Mouse (Mus musculus) urinary bladder, postnatal 4 days (tissue): Measurements from ENCODE around the gene Ppcdc.

ENCODE experiments used
- DNase-seq, 2 experiments: peaks; one replicate each; pipeline ENCODE4 v3.0.0; 2021 to 2022; ENCODE audit warnings: low spot score in 2 of 2

Ppcdc gene

GRCm38 (mm10) chr9:57439522-57440295 is at the start of gene Ppcdc:
TSS of gene Ppcdc (minus strand) at chr9:57440124.
- peak; percentile 85 to 87 for DNase-seq

GRCm38 (mm10) chr9:57487807-57488206 is 47.9 kb upstream of the Ppcdc start:
- no peak for DNase-seq

DNA sequence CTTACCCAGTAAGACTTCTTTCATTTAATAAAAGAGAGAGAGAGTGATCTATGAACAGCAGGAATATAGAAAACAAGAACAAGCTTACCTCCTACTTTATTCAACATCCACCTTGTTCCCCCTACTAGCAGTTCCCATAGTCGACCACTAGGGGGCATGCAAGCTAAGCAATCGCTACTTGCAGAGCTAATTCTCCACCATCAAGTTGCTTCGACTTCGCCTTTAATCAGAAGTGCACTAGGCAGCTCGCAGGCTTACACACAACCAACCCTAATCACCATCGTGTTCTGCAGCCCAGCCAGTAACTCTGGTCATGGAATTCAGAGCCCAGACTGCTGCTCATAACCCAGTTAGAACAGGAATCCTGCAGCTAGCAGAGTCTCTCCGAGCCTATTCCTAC is 45.9 kb upstream of the Ppcdc start:
- DNase-seq: peak; percentile 66 to 85

DNA sequence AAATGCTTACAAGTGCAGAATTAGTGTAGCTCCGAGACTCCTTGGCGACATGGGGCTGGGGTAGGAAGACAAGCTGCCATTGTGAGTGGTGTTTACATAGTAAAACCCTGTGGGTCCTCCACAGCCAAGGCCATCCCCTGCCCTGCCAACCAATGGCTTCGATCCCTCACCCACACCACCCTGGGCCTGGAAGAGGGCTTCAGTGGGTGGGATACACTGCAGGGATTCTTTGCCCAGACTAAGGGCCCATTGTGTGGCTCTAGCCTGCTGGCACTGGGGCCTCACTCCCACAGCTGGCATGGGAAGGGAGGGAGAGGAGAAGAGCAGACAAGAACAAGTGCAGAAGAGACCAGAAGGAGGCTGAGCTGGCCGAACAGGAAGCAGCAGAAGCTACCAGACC is 29.0 kb upstream of the Ppcdc start:
- DNase-seq: no peak

GRCm38 (mm10) chr9:57467896-57468549 is 28.1 kb upstream of the Ppcdc start, which contains the start of gene Scamp5:
TSS of gene Scamp5 (minus strand) at chr9:57468060.
- DNase-seq: peak; percentile 84 to 90

- no peak for DNase-seq
Measured at GRCm38 (mm10) chr9:57467271-57467771, 27.4 kb upstream of the Ppcdc start.

- DNase-seq: no peak
Measured at GRCm38 (mm10) chr9:57466101-57466500, 26.2 kb upstream of the Ppcdc start.

DNA sequence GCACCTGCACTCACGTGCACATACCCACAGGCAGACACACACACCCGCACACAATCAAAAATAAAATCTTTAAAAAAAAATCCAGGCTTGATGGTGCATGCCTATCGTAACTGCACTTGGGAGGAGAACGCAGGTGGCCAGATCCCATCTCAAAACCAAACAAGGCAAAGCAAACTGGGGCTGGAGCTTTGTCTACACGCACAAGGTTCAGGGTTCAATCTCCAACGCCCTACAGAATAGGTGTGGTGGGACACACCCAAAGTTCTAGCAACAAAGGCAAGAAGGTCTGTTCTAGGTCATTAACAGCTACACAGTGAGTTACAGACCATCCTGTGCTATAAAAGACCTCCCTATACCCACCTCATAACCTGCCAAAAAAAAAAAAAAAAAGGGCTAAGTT is 22.9 kb upstream of the Ppcdc start:
- no peak for DNase-seq

GRCm38 (mm10) chr9:57459707-57460106 is 19.8 kb upstream of the Ppcdc start:
- no peak for DNase-seq

GRCm38 (mm10) chr9:57453516-57453915 is 13.6 kb upstream of the Ppcdc start:
- no peak for DNase-seq

DNA sequence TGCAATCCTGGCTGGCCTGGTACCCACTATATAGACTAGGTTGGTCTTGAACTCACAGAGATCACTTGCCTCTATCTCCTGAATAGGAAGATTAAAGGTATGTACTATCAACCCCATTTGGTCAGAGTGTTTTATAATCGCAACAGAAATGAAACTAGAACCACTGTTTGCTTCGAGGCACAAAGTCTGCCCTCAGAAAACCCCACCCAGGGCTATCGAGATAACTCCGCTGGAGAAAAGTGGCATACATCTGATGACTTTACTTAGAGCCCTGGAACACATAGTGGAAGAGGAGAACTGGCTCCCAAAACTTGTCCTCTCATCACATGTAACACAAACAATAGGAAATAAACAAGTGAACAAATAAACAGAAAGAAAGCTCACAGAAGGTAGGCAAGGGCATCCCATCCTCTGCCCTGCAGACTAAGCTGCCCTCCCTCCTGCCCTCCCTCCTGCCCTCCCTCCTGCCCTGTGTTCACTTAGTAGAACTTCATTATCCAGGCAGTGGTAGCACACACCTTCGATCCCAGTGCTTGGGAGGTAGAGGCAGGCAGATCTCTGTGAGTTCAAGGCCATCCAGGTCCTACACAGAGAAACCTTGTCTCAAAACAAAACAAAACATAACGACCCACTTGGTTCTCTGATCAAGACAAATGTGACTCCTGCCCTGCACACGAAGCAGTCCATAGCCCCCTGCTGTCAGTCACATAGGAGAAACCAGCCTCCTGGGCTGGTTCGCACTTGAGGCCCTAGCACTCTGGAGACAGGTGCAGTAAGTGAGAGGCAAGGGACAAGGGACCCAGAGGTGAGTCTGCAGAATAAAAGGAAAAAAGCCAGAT is 12.9 kb upstream of the Ppcdc start:
- DNase-seq: no peak

DNA sequence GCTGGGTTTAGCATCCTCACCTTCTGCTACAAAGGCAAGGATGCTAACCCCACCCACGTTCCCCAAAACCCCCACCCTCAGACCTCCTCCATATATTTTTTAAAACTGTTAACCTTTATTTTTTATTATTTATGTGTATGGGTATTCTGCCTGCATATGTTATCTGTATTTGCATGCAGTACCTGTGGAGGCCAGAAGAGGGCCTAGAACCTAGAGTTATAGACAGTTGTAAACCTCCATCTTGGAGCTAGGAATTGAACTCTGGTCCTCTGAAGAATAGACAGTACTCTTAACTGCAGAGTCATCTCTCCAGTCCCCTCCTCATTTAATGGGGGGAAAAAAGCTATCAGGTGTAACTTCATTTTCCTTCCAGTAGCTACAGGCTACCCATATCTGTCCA is 9.8 kb upstream of the Ppcdc start:
- no peak for DNase-seq

- no peak for DNase-seq
Measured at GRCm38 (mm10) chr9:57440620-57441019, 696 bp upstream of the Ppcdc start.

DNA sequence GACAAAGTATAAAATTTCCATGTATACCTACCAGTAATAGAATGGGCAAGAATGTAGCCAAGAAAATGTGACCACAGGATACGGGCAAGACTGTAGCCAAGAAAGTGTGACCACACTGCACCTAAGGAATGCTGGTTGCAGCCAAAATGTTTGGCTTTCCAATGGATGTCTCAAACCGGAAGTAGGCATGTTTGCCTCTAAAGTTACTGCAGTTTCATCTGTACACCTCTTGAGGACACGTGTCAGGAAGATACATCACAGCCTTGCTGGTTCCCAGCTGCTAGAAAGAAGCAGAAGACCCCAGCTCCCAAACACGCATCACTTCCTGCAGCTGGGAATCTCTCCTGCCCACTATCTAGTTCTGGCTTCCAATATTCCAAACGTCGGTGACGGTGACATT is 841 bp downstream of the Ppcdc start:
- DNase-seq: no peak

DNA sequence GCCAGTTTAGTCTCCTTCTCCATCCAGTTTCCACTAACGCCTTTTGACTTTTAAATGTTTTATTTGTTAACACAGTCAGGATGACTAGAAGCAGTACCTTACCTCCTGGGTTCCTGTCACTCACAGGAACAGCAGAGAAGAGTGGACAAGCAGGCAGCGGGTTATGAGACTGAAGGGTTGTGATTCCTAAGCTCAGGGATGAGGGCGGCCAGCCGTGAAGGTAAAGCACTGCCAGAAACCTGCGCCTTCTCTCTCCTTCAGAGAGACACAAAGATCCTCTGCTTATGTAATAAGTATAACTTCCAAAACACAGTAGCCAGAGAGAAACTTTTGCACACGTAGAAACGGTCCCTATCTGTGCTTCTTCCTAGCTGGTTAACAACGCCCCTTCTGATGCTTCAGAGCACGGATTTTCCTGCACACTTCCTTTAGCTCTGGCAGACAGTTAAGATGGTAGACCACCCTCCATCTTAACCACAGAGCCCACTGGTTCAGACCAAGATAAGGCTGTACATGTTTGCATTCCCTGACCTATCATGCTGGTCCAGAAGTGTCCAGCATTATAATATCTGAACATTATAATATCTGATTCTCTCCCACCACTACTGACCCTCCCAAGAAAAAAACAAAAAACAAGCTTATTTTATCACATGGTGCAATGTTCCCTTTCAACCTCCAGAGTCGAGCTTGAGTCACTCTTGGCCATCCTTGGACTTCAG is 1.9 kb downstream of the Ppcdc start:
- no peak for DNase-seq

GRCm38 (mm10) chr9:57436166-57436565 is 3.8 kb downstream of the Ppcdc start:
- DNase-seq: no peak

- no peak for DNase-seq
Measured at GRCm38 (mm10) chr9:57434405-57435165, 5.3 kb downstream of the Ppcdc start.

- peak; percentile 80 to 86 for DNase-seq
Measured at GRCm38 (mm10) chr9:57433097-57434032, 6.6 kb downstream of the Ppcdc start.

DNA sequence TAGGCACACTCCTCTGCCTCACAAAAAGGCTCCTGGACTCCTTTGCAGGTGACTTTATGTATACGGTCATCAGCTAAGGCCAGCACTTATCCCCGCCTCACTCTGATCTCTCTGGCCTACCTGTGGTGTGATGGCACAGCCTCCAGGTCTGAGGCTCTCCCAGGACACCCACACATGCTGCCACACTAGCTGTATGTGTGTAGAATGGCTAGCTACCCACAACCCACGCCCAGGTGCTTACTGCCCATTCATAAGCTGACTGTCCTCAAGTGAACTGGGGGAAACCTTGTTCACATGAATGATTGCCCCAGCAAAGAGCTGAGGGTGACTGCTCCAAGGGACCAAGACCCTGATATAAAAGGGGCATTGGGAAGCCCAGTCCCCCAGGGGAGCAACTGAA is 7.4 kb downstream of the Ppcdc start:
- no peak for DNase-seq

- no peak for DNase-seq
Measured at GRCm38 (mm10) chr9:57431202-57431601, 8.7 kb downstream of the Ppcdc start.
